Mouse (Mus musculus) midbrain, embryonic 15.5 days (tissue): ENCODE data around the gene Col23a1. TPM values are rescaled to one million over a fixed set of nuclear protein-coding genes. Genes with fewer than 3 reads are reported as not detected.

Experiments
- ATAC-seq: fragments of 200-750 bp; cut with Nextera tagmentation; replicated peaks from 2 replicates; pipeline ENCODE4 v1.8.0; 2017; ENCODE audit warnings: moderate TSS enrichment
- H3K27ac ChIP-seq: fragments of 300-500 bp; sonication (generic); 2 replicates; pipeline ENCODE4 v1.5.1; 2015; ENCODE audit warnings: mild to moderate bottlenecking, inconsistent platforms
- H3K27me3 ChIP-seq: fragments of 300-500 bp; sonication (generic); replicated peaks from 2 replicates; pipeline ENCODE4 v1.6.1; 2015; ENCODE audit warnings: inconsistent platforms
- H3K36me3 ChIP-seq: fragments of 300-500 bp; sonication (generic); replicated peaks from 2 replicates; pipeline ENCODE4 v1.6.1; 2015; ENCODE audit warnings: inconsistent platforms
- H3K4me1 ChIP-seq: fragments of 300-500 bp; sonication (generic); 2 replicates; pipeline ENCODE4 v1.6.1; 2015; ENCODE audit warnings: inconsistent platforms
- H3K4me2 ChIP-seq: fragments of 300-500 bp; sonication (generic); 2 replicates; pipeline ENCODE4 v1.6.1; 2015; ENCODE audit warnings: inconsistent platforms, mild to moderate bottlenecking, moderate library complexity
- H3K4me3 ChIP-seq: fragments of 300-500 bp; sonication (generic); 2 replicates; pipeline ENCODE4 v1.5.1; 2015; ENCODE audit warnings: mild to moderate bottlenecking, inconsistent platforms
- H3K9ac ChIP-seq: fragments of 300-500 bp; sonication (generic); 2 replicates; pipeline ENCODE4 v1.6.1; 2015; ENCODE audit warnings: mild to moderate bottlenecking, inconsistent platforms
- H3K9me3 ChIP-seq: fragments of 300-500 bp; sonication (generic); 2 replicates; pipeline ENCODE4 v1.6.1; 2016; ENCODE audit warnings: inconsistent platforms
- WGBS: fragments of 180-500 bp; shearing (Covaris S2); methylation state at CpG from one replicate; pipeline ENCODE4 v1.1.7; 2015; ENCODE audit warnings: mixed read lengths; 5-methylcytosine and 5-hydroxymethylcytosine counted together
- polyA plus RNA-seq: library from polyadenylated mRNA; unstranded; fragments of >200 nt; fragmentation: Nextera tagmentation; extraction: Ambion mirVana; gene quantifications from 2 replicates; pipeline ENCODE4 v1.2.1, GENCODE M21; 2015

The Col23a1 gene
- polyA plus RNA-seq, 1 experiment from 2014 or later, result 6.1 TPM

DNA sequence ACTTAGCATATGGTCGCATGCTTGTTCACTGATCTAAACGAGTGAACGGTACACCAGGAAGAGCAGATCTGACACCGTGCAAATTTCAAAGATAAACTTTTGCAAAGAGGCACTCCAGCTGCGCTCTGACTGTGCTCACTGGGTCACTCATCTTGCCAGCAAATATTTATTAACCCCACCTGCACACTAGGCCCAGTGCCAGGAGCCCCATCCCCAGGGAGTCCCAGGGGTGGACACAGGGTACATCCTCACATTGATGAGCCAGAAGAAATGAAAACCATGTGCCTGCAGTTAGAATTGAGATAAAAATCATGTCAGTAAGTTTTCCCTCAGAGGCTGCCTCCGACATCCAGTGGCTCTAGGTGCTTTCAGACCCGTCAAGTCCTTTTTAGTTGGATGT, 162.2 kb downstream of the Col23a1 start:
- Histone ChIP-seq H3K27ac (no peak overlapping the region), H3K4me1 (no peaks in the 10 kb centered on the region), H3K9me3 (no peaks in the 10 kb centered on the region), H3K36me3 (no peaks in the 10 kb centered on the region), H3K4me2 (no peak overlapping the region), H3K27me3 (no peaks in the 10 kb centered on the region), H3K4me3 (no peak overlapping the region), H3K9ac (no peak overlapping the region)
- ATAC-seq, result no peak
- WGBS, result 68% methylated on average over 7 of the region's 7 CpGs

- WGBS, result 90% methylated on average over 9 of the region's 9 CpGs
- no peak for ATAC-seq
- Histone ChIP-seq H3K4me2 (no peak overlapping the region), H3K9ac (no peak overlapping the region), H3K4me1 (peaks cover 2% of the 10 kb centered on the region; the same call in 1 of the 2 replicates), H3K9me3 (no peaks in the 10 kb centered on the region), H3K27ac (no peak overlapping the region), H3K27me3 (no peaks in the 10 kb centered on the region), H3K4me3 (no peak overlapping the region), H3K36me3 (no peaks in the 10 kb centered on the region)
Measured at GRCm38 (mm10) chr11:51453742-51454141, 164.0 kb downstream of the Col23a1 start.

DNA sequence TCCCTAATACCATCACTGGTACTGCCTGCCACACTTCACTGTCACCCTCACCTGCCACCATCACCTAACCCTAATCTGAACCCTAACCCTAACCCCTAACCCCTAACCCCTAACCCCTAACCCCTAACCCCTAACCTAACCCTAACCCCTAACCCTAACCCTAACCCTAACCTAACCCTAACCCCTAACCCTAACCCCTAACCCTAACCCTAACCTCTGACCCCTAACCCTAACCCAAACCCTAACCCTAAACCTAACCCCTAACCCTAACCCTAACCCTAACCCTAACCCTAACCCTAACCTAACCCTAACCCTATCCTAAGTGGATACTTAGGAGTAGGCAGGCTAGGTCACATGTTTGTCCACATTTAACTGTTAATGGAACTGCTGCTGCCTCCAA, 165.8 kb downstream of the Col23a1 start:
- Histone ChIP-seq H3K27me3 (no peaks in the 10 kb centered on the region), H3K4me2 (no peak overlapping the region), H3K36me3 (no peaks in the 10 kb centered on the region), H3K9ac (no peak overlapping the region), H3K27ac (no peak overlapping the region), H3K4me3 (no peak overlapping the region), H3K9me3 (no peaks in the 10 kb centered on the region), H3K4me1 (peaks cover 9% of the 10 kb centered on the region; the same call in 1 of the 2 replicates)
- no peak for ATAC-seq

GRCm38 (mm10) chr11:51457624-51458023, 167.9 kb downstream of the Col23a1 start:
- Histone ChIP-seq H3K9ac (no peak overlapping the region), H3K27me3 (no peaks in the 10 kb centered on the region), H3K4me1 (peaks cover 9% of the 10 kb centered on the region; the same call in 1 of the 2 replicates), H3K36me3 (no peaks in the 10 kb centered on the region), H3K9me3 (no peaks in the 10 kb centered on the region), H3K4me3 (no peak overlapping the region), H3K27ac (no peak overlapping the region), H3K4me2 (no peak overlapping the region)
- no peak for ATAC-seq
- WGBS, result 54% methylated on average over 5 of the region's 5 CpGs

- no peaks in the 10 kb centered on the region for H3K36me3 ChIP-seq
- H3K27me3 ChIP-seq, result no peaks in the 10 kb centered on the region
- H3K9me3 ChIP-seq, result no peaks in the 10 kb centered on the region
- H3K27ac ChIP-seq, result no peak overlapping the region
- no peak overlapping the region for H3K4me3 ChIP-seq
- no peak overlapping the region for H3K9ac ChIP-seq
- 76% methylated on average over 4 of the region's 4 CpGs for WGBS
- H3K4me1 ChIP-seq, result peaks cover 9% of the 10 kb centered on the region; the same call in 1 of the 2 replicates
- no peak overlapping the region for H3K4me2 ChIP-seq
- ATAC-seq, result no peak
Measured at GRCm38 (mm10) chr11:51458649-51459048, 168.9 kb downstream of the Col23a1 start.

DNA sequence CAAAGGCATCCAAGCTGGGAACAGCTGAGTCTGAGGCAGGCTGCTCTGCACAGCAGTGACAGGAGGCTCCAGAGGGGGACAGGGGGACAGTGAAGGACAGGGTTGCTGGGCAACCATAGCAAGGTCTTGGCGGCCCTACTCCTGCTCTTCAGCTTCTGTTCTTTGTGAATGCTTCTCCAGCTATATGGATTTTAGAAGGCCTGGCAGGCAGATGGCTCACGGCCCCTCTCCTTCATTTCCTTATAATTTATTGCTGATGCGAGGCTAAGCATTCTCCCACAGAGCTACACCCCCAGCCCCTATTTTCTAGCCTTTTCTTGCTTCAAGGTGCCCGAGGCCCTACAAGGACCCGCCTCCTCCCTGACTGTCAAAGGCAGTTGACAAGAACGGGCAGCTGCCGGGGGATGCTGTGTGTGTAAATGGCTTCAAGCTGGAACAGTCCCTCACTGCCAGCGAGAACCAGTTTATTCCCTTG, 169.9 kb downstream of the Col23a1 start:
- Histone ChIP-seq H3K36me3 (no peaks in the 10 kb centered on the region), H3K9me3 (no peaks in the 10 kb centered on the region), H3K4me2 (no peak overlapping the region), H3K4me3 (no peak overlapping the region), H3K27me3 (no peaks in the 10 kb centered on the region), H3K27ac (peak overlapping the region; percentile 63), H3K4me1 (peaks cover 9% of the 10 kb centered on the region; the same call in 1 of the 2 replicates), H3K9ac (no peak overlapping the region)
- 29% methylated on average over 8 of the region's 8 CpGs for WGBS
- peak; percentile 82 for ATAC-seq

DNA sequence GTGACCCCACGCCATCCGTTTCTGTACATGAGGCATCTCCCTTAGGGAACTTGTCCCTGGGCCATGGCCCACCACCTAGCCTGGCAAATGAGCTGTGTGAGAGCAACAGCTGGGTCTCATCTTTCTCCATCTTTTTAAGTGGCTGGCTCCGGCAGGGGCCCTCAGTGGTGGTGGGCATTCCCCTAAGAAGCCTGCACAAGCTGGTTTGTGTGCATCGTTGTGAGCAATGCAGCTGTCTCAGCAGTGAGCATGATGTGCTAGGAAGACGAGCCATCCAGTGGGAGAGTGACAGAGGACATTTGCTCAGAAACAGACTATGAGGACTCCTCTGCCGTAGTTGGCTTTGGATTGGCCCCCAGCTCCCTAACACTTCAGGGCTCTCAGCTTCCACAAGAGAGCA, 179.0 kb downstream of the Col23a1 start:
- no peak overlapping the region for H3K27ac ChIP-seq
- no peak overlapping the region for H3K9ac ChIP-seq
- no peak overlapping the region for H3K4me3 ChIP-seq
- H3K4me1 ChIP-seq, result peaks cover 8% of the 10 kb centered on the region; the same call in 1 of the 2 replicates
- H3K4me2 ChIP-seq, result no peak overlapping the region
- WGBS, result 88% methylated on average over 6 of the region's 6 CpGs
- no peaks in the 10 kb centered on the region for H3K36me3 ChIP-seq
- no peaks in the 10 kb centered on the region for H3K9me3 ChIP-seq
- ATAC-seq, result no peak
- no peaks in the 10 kb centered on the region for H3K27me3 ChIP-seq

- no peaks in the 10 kb centered on the region for H3K36me3 ChIP-seq
- H3K9ac ChIP-seq, result no peak overlapping the region
- no peak overlapping the region for H3K4me2 ChIP-seq
- peaks cover 8% of the 10 kb centered on the region; the same call in 1 of the 2 replicates for H3K4me1 ChIP-seq
- no peaks in the 10 kb centered on the region for H3K9me3 ChIP-seq
- no peak for ATAC-seq
- WGBS, result 79% methylated on average over 13 of the region's 13 CpGs
- no peak overlapping the region for H3K27ac ChIP-seq
- H3K4me3 ChIP-seq, result no peak overlapping the region
- no peaks in the 10 kb centered on the region for H3K27me3 ChIP-seq
Measured at GRCm38 (mm10) chr11:51469341-51469831, 179.7 kb downstream of the Col23a1 start.

GRCm38 (mm10) chr11:51470383-51471144, 180.8 kb downstream of the Col23a1 start:
- no peak overlapping the region for H3K4me2 ChIP-seq

GRCm38 (mm10) chr11:51473686-51474085, 184.0 kb downstream of the Col23a1 start:
- Histone ChIP-seq H3K9ac (no peak overlapping the region), H3K27ac (no peak overlapping the region), H3K27me3 (no peaks in the 10 kb centered on the region), H3K4me2 (no peak overlapping the region), H3K36me3 (no peaks in the 10 kb centered on the region), H3K4me1 (peaks cover 8% of the 10 kb centered on the region; the same call in 1 of the 2 replicates), H3K4me3 (no peak overlapping the region), H3K9me3 (no peaks in the 10 kb centered on the region)
- WGBS, result 57% methylated on average over 2 of the region's 2 CpGs
- ATAC-seq, result no peak

More at GRCm38 (mm10) chr11:51470383-51471144, 180.8 kb downstream of the Col23a1 start:
- no peak overlapping the region for H3K27ac ChIP-seq
- H3K9ac ChIP-seq, result no peak overlapping the region
- H3K4me3 ChIP-seq, result no peak overlapping the region
- H3K36me3 ChIP-seq, result no peaks in the 10 kb centered on the region
- no peaks in the 10 kb centered on the region for H3K9me3 ChIP-seq
- 43% methylated on average over 17 of the region's 17 CpGs for whole genome bisulfite sequencing
- ATAC-seq, result 0 out of 2 replicates have a peak, but pooled peaks have one; percentile 42
- H3K27me3 ChIP-seq, result no peaks in the 10 kb centered on the region
- H3K4me1 ChIP-seq, result peaks cover 8% of the 10 kb centered on the region; the same call in 1 of the 2 replicates

- no peak overlapping the region for H3K4me3 ChIP-seq
Measured at GRCm38 (mm10) chr11:51476543-51476942, 186.8 kb downstream of the Col23a1 start.

GRCm38 (mm10) chr11:51477571-51477970, 187.9 kb downstream of the Col23a1 start:
- no peak overlapping the region for H3K4me3 ChIP-seq
- H3K4me2 ChIP-seq, result no peak overlapping the region
- no peaks in the 10 kb centered on the region for H3K27me3 ChIP-seq
- WGBS, result 62% methylated on average over 8 of the region's 8 CpGs
- H3K4me1 ChIP-seq, result no peaks in the 10 kb centered on the region
- H3K27ac ChIP-seq, result no peak overlapping the region
- no peaks in the 10 kb centered on the region for H3K36me3 ChIP-seq
- no peak overlapping the region for H3K9ac ChIP-seq
- H3K9me3 ChIP-seq, result no peaks in the 10 kb centered on the region
- ATAC-seq, result no peak

More at GRCm38 (mm10) chr11:51476543-51476942, 186.8 kb downstream of the Col23a1 start:
- 43% methylated on average over 4 of the region's 4 CpGs for WGBS
- Histone ChIP-seq H3K27ac (no peak overlapping the region), H3K9me3 (no peaks in the 10 kb centered on the region), H3K4me1 (no peaks in the 10 kb centered on the region), H3K9ac (no peak overlapping the region), H3K36me3 (no peaks in the 10 kb centered on the region), H3K27me3 (no peaks in the 10 kb centered on the region), H3K4me2 (no peak overlapping the region)
- ATAC-seq, result no peak
